Mouse (Mus musculus) stomach, postnatal 0 days (tissue): ENCODE data around the gene Fam219b. TPM values are rescaled to one million over a fixed set of nuclear protein-coding genes. Genes with fewer than 3 reads are reported as not detected.
A peak's percentile ranks its signal among the peaks of the same experiment; 100 is the strongest.

Source experiments
- ATAC-seq: fragments of 200-750 bp; cut with Nextera tagmentation; 2 replicates; pipeline ENCODE4 v1.8.0; 2017; ENCODE audit not compliant: low FRiP score, low TSS enrichment
- DNase-seq: peaks from one replicate; pipeline ENCODE4 v3.0.0-alpha.2; 2016; ENCODE audit warnings: low spot score
- H3K27ac ChIP-seq: fragments of 300-500 bp; sonication (generic); replicated peaks from 2 replicates; pipeline ENCODE4 v1.5.1; 2014; ENCODE audit warnings: mild to moderate bottlenecking, control low read depth
- H3K27me3 ChIP-seq: fragments of 300-500 bp; sonication (generic); 2 replicates; pipeline ENCODE4 v1.6.1; 2014; ENCODE audit warnings: low read length; ENCODE audit not compliant: control insufficient read depth, insufficient read depth
- H3K36me3 ChIP-seq: fragments of 300-500 bp; sonication (generic); 2 replicates; pipeline ENCODE4 v1.6.1; 2014; ENCODE audit warnings: low read length, mixed read lengths; ENCODE audit not compliant: control insufficient read depth, insufficient read depth
- H3K4me1 ChIP-seq: fragments of 300-500 bp; sonication (generic); replicated peaks from 2 replicates; pipeline ENCODE4 v1.6.1; 2014; ENCODE audit warnings: antibody characterized with exemption; ENCODE audit not compliant: control insufficient read depth, insufficient read depth
- H3K4me2 ChIP-seq: fragments of 300-500 bp; sonication (generic); replicated peaks from 2 replicates; pipeline ENCODE4 v1.6.1; 2014; ENCODE audit warnings: low read depth, mild to moderate bottlenecking, control low read depth, moderate library complexity
- H3K4me3 ChIP-seq: fragments of 300-500 bp; sonication (generic); 2 replicates; pipeline ENCODE4 v1.5.1; 2014; ENCODE audit warnings: low read depth, low read length, control low read depth
- H3K9ac ChIP-seq: fragments of 300-500 bp; sonication (generic); 2 replicates; pipeline ENCODE4 v1.6.1; 2014; ENCODE audit warnings: mild to moderate bottlenecking, low read length, control low read depth, mixed read lengths
- H3K9me3 ChIP-seq: fragments of 300-500 bp; sonication (generic); 2 replicates; pipeline ENCODE4 v1.6.1; 2016; ENCODE audit warnings: low read length; ENCODE audit not compliant: control insufficient read depth
- CTCF ChIP-seq: IDR thresholded peaks from 2 replicates; pipeline ENCODE4 v1.5.1; 2016; ENCODE audit warnings: antibody characterized with exemption, low read depth, mild to moderate bottlenecking, moderate library complexity
- EP300 ChIP-seq: optimal IDR thresholded peaks from 2 replicates; pipeline ENCODE3; 2016; ENCODE audit warnings: antibody characterized with exemption
- WGBS: fragments of 180-500 bp; shearing (Covaris S2); extraction: QIAGEN DNeasy Blood & Tissue Kit; methylation state at CpG from one replicate; pipeline ENCODE4 v1.1.7; 2014; 5-methylcytosine and 5-hydroxymethylcytosine counted together
- polyA plus RNA-seq: library from polyadenylated mRNA; unstranded; fragments of >200 nt; fragmentation: Nextera tagmentation; extraction: Ambion mirVana; gene quantifications from 2 replicates; pipeline ENCODE4 v1.2.1, GENCODE M21; 2015

Gene Fam219b
- polyA plus RNA-seq, 1 experiment from 2014 or later = 12.4 TPM

- no peaks in the 10 kb centered on the region for H3K27me3 ChIP-seq
- peaks cover 21% of the 10 kb centered on the region; the same call in 1 of the 2 replicates for H3K36me3 ChIP-seq
- peak within 1 kb of the TSS; percentile 79 for H3K4me3 ChIP-seq
- 0 out of 2 replicates have a peak, but pooled peaks cover 2% of the 10 kb centered on the region for H3K4me1 ChIP-seq
- ATAC-seq = peak; percentile 85
- no peaks in the 10 kb centered on the region for H3K9me3 ChIP-seq
- peak within 1 kb of the TSS; percentile 83 for H3K9ac ChIP-seq
- WGBS = under 1% methylated on average over 52 of the region's 58 CpGs
- peak; percentile 89 for DNase-seq
- TF ChIP-seq EP300 (no peak), CTCF (peak; percentile 57)
- peak within 1 kb of the TSS; percentile 97 for H3K4me2 ChIP-seq
- H3K27ac ChIP-seq = peak within 1 kb of the TSS; percentile 86
Measured at GRCm38 (mm10) chr9:57589224-57590126, 52.1 kb downstream of the Fam219b start, which contains the start of gene Ulk3. Gene Ulk3, plus strand, starts transcription at chr9:57589452.

GRCm38 (mm10) chr9:57590726-57591125 lies 53.4 kb downstream of the Fam219b start:
- H3K9me3 ChIP-seq = no peaks in the 10 kb centered on the region
- no peaks in the 10 kb centered on the region for H3K27me3 ChIP-seq
- H3K4me2 ChIP-seq = no peak overlapping the region
- DNase-seq (no peak), ATAC-seq (no peak)
- H3K9ac ChIP-seq = no peak overlapping the region
- 40% methylated on average over 5 of the region's 5 CpGs for WGBS
- peak; percentile 65 for TF ChIP-seq CTCF
- TF ChIP-seq EP300 = no peak
- H3K4me1 ChIP-seq = 0 out of 2 replicates have a peak, but pooled peaks cover 2% of the 10 kb centered on the region
- no peak overlapping the region for H3K27ac ChIP-seq
- H3K36me3 ChIP-seq = peaks cover 23% of the 10 kb centered on the region; the same call in 1 of the 2 replicates
- no peak overlapping the region for H3K4me3 ChIP-seq

Other genes starting within 250 kb of the Fam219b start
- 14.2 and 16.2 TPM in 2 replicates for gene Ppcdc, start 97.4 kb upstream of the Fam219b start, polyA plus RNA-seq
- gene Scamp5, start 69.5 kb upstream of the Fam219b start, polyA plus RNA-seq = 42.4 and 48.7 TPM in 2 replicates
- gene Rpp25, start 33.5 kb upstream of the Fam219b start, polyA plus RNA-seq = 24.3 and 26.5 TPM in 2 replicates
- gene Cox5a, start 16.3 kb upstream of the Fam219b start, polyA plus RNA-seq = 991 and 1,062 TPM in 2 replicates
- 24.6 and 26.1 TPM in 2 replicates for gene Mpi, start 15.2 kb downstream of the Fam219b start, polyA plus RNA-seq
- 102 and 104 TPM in 2 replicates for gene Scamp2, start 23.4 kb downstream of the Fam219b start, polyA plus RNA-seq
- gene Ulk3, start 51.9 kb downstream of the Fam219b start, polyA plus RNA-seq = 8.4 and 8.6 TPM in 2 replicates
- gene Cplx3, start 68.8 kb downstream of the Fam219b start, polyA plus RNA-seq = not detected in 2 replicates
- not detected in 2 replicates for gene Lman1l, start 83.2 kb downstream of the Fam219b start, polyA plus RNA-seq
- 20.7 and 23.9 TPM in 2 replicates for gene Csk, start 116.1 kb downstream of the Fam219b start, polyA plus RNA-seq
- not detected in 2 replicates for gene Cyp1a2, start 146.2 kb downstream of the Fam219b start, polyA plus RNA-seq
- gene Cyp1a1, start 150.4 kb downstream of the Fam219b start, polyA plus RNA-seq = 0.07 and 0.11 TPM in 2 replicates
- 13.6 and 15.2 TPM in 2 replicates for gene Edc3, start 171.0 kb downstream of the Fam219b start, polyA plus RNA-seq
- 29.4 and 38.0 TPM in 2 replicates for gene Clk3, start 228.3 kb downstream of the Fam219b start, polyA plus RNA-seq